Mouse (Mus musculus) erythroblast, embryonic 14.5 days (primary cell): ENCODE measurements around the gene Uba52. TPM values are rescaled to one million over a fixed set of nuclear protein-coding genes. Genes with fewer than 3 reads are reported as not detected.

Source experiments
- H3K27me3 ChIP-seq: 2 replicates; pipeline ENCODE4 v1.6.1; 2012; ENCODE audit warnings: inconsistent platforms; ENCODE audit not compliant: control insufficient read depth
- H3K36me3 ChIP-seq: 2 replicates; pipeline ENCODE4 v1.6.1; 2012; ENCODE audit warnings: mild to moderate bottlenecking, inconsistent platforms; ENCODE audit not compliant: control insufficient read depth
- H3K4me1 ChIP-seq: 2 replicates; pipeline ENCODE4 v1.6.1; 2012; ENCODE audit warnings: inconsistent platforms; ENCODE audit not compliant: control insufficient read depth
- H3K4me3 ChIP-seq: replicated peaks from 2 replicates; pipeline ENCODE3; 2012; ENCODE audit warnings: moderate library complexity, mild to moderate bottlenecking, inconsistent platforms
- H3K9me3 ChIP-seq: 2 replicates; pipeline ENCODE4 v1.6.1; 2012; ENCODE audit warnings: low read length, inconsistent platforms, mixed read lengths; ENCODE audit not compliant: control insufficient read depth
- GATA1 ChIP-seq: IDR thresholded peaks from 2 replicates; pipeline ENCODE4 v1.6.1; 2012; ENCODE audit warnings: low read length, inconsistent platforms, mixed read lengths
- TAL1 ChIP-seq: IDR thresholded peaks from 3 replicates; pipeline ENCODE4 v1.6.1; 2012; ENCODE audit warnings: low read length, inconsistent platforms, mixed read lengths
- polyA plus RNA-seq: library from polyadenylated mRNA; stranded (reverse); fragments of >175 nt; gene quantifications from 2 replicates; pipeline ENCODE4 v1.2.3, GENCODE M21; 2012

Uba52 gene
- polyA plus RNA-seq, 1 experiment: 107 TPM

GRCm38 (mm10) chr8:70501820-70502529 is 8.6 kb downstream of the Uba52 start:
- H3K27me3 ChIP-seq: peaks cover 52% of the 10 kb centered on the region
- TF ChIP-seq TAL1: no peak
- TF ChIP-seq GATA1: no peak
- H3K9me3 ChIP-seq: no peaks in the 10 kb centered on the region
- H3K36me3 ChIP-seq: peaks cover 27% of the 10 kb centered on the region
- peak overlapping the region; percentile 51 for H3K4me3 ChIP-seq
- peaks cover 82% of the 10 kb centered on the region for H3K4me1 ChIP-seq

- TF ChIP-seq GATA1: peak; percentile 28; the same call in 1 of the 2 replicates
- no peak for TF ChIP-seq TAL1
- peaks cover 24% of the 10 kb centered on the region for H3K36me3 ChIP-seq
- H3K4me3 ChIP-seq: peak overlapping the region; percentile 61
- peaks cover 72% of the 10 kb centered on the region for H3K4me1 ChIP-seq
- H3K27me3 ChIP-seq: peaks cover 65% of the 10 kb centered on the region
- H3K9me3 ChIP-seq: peaks cover under 1% of the 10 kb centered on the region; the same call in 1 of the 2 replicates
Measured at GRCm38 (mm10) chr8:70500386-70501301, 10.0 kb downstream of the Uba52 start.

GRCm38 (mm10) chr8:70495771-70496062 is 14.9 kb downstream of the Uba52 start:
- no peak overlapping the region for H3K4me3 ChIP-seq

GRCm38 (mm10) chr8:70495001-70495770 is 15.4 kb downstream of the Uba52 start:
- Histone ChIP-seq H3K27me3 (peaks cover 94% of the 10 kb centered on the region), H3K9me3 (peaks cover 32% of the 10 kb centered on the region), H3K4me1 (peaks cover 34% of the 10 kb centered on the region), H3K36me3 (no peaks in the 10 kb centered on the region), H3K4me3 (no peak overlapping the region)
- no peak for TF ChIP-seq GATA1
- no peak for TF ChIP-seq TAL1

More at GRCm38 (mm10) chr8:70495771-70496062, 14.9 kb downstream of the Uba52 start:
- Histone ChIP-seq H3K27me3 (peaks cover 91% of the 10 kb centered on the region), H3K36me3 (no peaks in the 10 kb centered on the region), H3K4me1 (peaks cover 39% of the 10 kb centered on the region), H3K9me3 (peaks cover 29% of the 10 kb centered on the region)
- TF ChIP-seq TAL1 (no peak), GATA1 (no peak)

- Histone ChIP-seq H3K27me3 (peaks cover 100% of the 10 kb centered on the region), H3K9me3 (peaks cover 38% of the 10 kb centered on the region), H3K4me3 (no peak overlapping the region), H3K4me1 (peaks cover 29% of the 10 kb centered on the region), H3K36me3 (no peaks in the 10 kb centered on the region)
- TF ChIP-seq TAL1: no peak
- no peak for TF ChIP-seq GATA1
Measured at GRCm38 (mm10) chr8:70494416-70494945, 16.1 kb downstream of the Uba52 start.

- H3K4me1 ChIP-seq: peaks cover 23% of the 10 kb centered on the region
- no peaks in the 10 kb centered on the region for H3K36me3 ChIP-seq
- TF ChIP-seq TAL1 (no peak), GATA1 (no peak)
- H3K27me3 ChIP-seq: peaks cover 100% of the 10 kb centered on the region
- H3K4me3 ChIP-seq: no peak overlapping the region
- peaks cover 43% of the 10 kb centered on the region for H3K9me3 ChIP-seq
Measured at GRCm38 (mm10) chr8:70493692-70494415, 16.7 kb downstream of the Uba52 start.

- Histone ChIP-seq H3K4me1 (peaks cover 21% of the 10 kb centered on the region), H3K4me3 (no peak within 1 kb of the TSS), H3K9me3 (peaks cover 49% of the 10 kb centered on the region), H3K36me3 (no peaks in the 10 kb centered on the region), H3K27me3 (peaks cover 100% of the 10 kb centered on the region)
- TF ChIP-seq GATA1 (no peak), TAL1 (no peak)
Measured at GRCm38 (mm10) chr8:70492664-70493640, 17.6 kb downstream of the Uba52 start, which contains the start of gene Crlf1. Crlf1 (plus strand) TSS chr8:70493158.
